In genomic region chrX:23692722-23693442, GRCm38 (mm10) we compare ENCODE assay signal across 8 mouse cellular contexts. TPM values are rescaled to one million over a fixed set of nuclear protein-coding genes. Genes with fewer than 3 reads are reported as not detected.
A peak's percentile ranks its signal among the peaks of the same experiment; 100 is the strongest.
DNase-seq lines count a peak whose midpoint lies in the region; ATAC-seq and TF ChIP-seq lines count a peak whose summit lies in the region.

TSS of gene Wdr44 (plus strand) at chrX:23693051.

- 11% methylated on average over 51 of the region's 51 CpGs for WGBS in forebrain, embryonic 16.5 days
- WGBS in lung, embryonic 14.5 days: 3% methylated on average over 50 of the region's 51 CpGs
- WGBS in olfactory bulb, adult 2 months: 10% methylated on average over 51 of the region's 51 CpGs
- under 1% methylated on average over 51 of the region's 51 CpGs for whole genome bisulfite sequencing in thymus, adult 2 months

- no peaks in the 10 kb centered on the region for H3K27me3 ChIP-seq in G1E (ENCODE audit: insufficient read depth, low read length)
- no peaks in the 10 kb centered on the region for H3K27me3 ChIP-seq in forebrain, embryonic 16.5 days (replicated peaks; ENCODE audit: control insufficient read depth, insufficient read depth, low read length)
- H3K27me3 ChIP-seq in lung, embryonic 14.5 days (ENCODE audit: insufficient read depth, low read length): no peaks in the 10 kb centered on the region
- H3K27me3 ChIP-seq in thymus, adult 2 months (ENCODE audit: control insufficient read depth, insufficient read depth, low read length): no peaks in the 10 kb centered on the region

- H3K36me3 ChIP-seq in G1E (replicated peaks): no peaks in the 10 kb centered on the region
- no peaks in the 10 kb centered on the region for H3K36me3 ChIP-seq in forebrain, embryonic 16.5 days (ENCODE audit: control insufficient read depth, insufficient read depth)
- H3K36me3 ChIP-seq in lung, embryonic 14.5 days (ENCODE audit: insufficient read depth): no peaks in the 10 kb centered on the region
- no peaks in the 10 kb centered on the region for H3K36me3 ChIP-seq in thymus, adult 2 months (ENCODE audit: control insufficient read depth, insufficient read depth, low read length)

- no peaks in the 10 kb centered on the region for H3K9me3 ChIP-seq in G1E (replicated peaks)
- no peaks in the 10 kb centered on the region for H3K9me3 ChIP-seq in forebrain, embryonic 16.5 days (ENCODE audit: control insufficient read depth, low read length)
- no peaks in the 10 kb centered on the region for H3K9me3 ChIP-seq in lung, embryonic 14.5 days (ENCODE audit: low read depth, low read length)

- peak; percentile 22 for DNase-seq in G1E (ENCODE audit: low spot score)
- DNase-seq in cerebellum, adult 18-20 months: peak; percentile 89 to 91
- peak; percentile 93 to 94 for DNase-seq in heart, postnatal 36 days
- peak; percentile 91 to 92 for DNase-seq in layer of hippocampus, adult 2 months (ENCODE audit: low spot score in 2 of 2)
- peak; percentile 92 for DNase-seq in lung, embryonic 14.5 days
- DNase-seq in thymus, adult 2 months: peak; percentile 93

- TF ChIP-seq POLR2A in olfactory bulb, adult 2 months (IDR thresholded peaks at IDR 0.05; ENCODE audit: insufficient read depth, low read depth, low read length): 0 out of 2 replicates have a peak, but pooled peaks have one; percentile 23
- no peak for TF ChIP-seq POLR2A in thymus, adult 2 months (IDR thresholded peaks at IDR 0.05; ENCODE audit: control insufficient read depth, extremely low read depth, insufficient read depth, low read length, poor library complexity)

- H3K4me2 ChIP-seq in forebrain, embryonic 16.5 days (ENCODE audit: low read length): peak within 1 kb of the TSS; percentile 55
- H3K4me2 ChIP-seq in lung, embryonic 14.5 days: peak within 1 kb of the TSS; percentile 61

- ATAC-seq in G1E (ENCODE audit: extremely low read depth, insufficient number of reproducible peaks, low FRiP score, poor library complexity, severe bottlenecking): peak; percentile 98
- ATAC-seq in forebrain, embryonic 16.5 days: peak; percentile 99
- peak; percentile 99 for ATAC-seq in lung, embryonic 14.5 days (ENCODE audit: insufficient read depth)

- intact Hi-C loops in heart, postnatal 36 days (cut with DNase I): no loop called here

- H3K9ac ChIP-seq in forebrain, embryonic 16.5 days (replicated peaks; ENCODE audit: low read depth, low read length): peak within 1 kb of the TSS; percentile 71
- peak within 1 kb of the TSS; percentile 60 for H3K9ac ChIP-seq in lung, embryonic 14.5 days

- TF ChIP-seq CTCF in G1E (IDR thresholded peaks at IDR 0.05; ENCODE audit: low read depth, low read length): no peak
- no peak for TF ChIP-seq CTCF in layer of hippocampus, adult 2 months (conservative IDR thresholded peaks at IDR 0.05)
- no peak for TF ChIP-seq CTCF in lung, embryonic 14.5 days (IDR thresholded peaks at IDR 0.05; ENCODE audit: low read depth)
- TF ChIP-seq CTCF in olfactory bulb, adult 2 months (IDR thresholded peaks at IDR 0.05; ENCODE audit: insufficient read depth, low read depth, low read length): no peak
- 0 out of 2 replicates have a peak, but pooled peaks have one; percentile 45 for TF ChIP-seq CTCF in thymus, adult 2 months (IDR thresholded peaks at IDR 0.05; ENCODE audit: borderline replicate concordance, control insufficient read depth, extremely low read depth, insufficient read depth, low read length, poor library complexity)

- H3K4me1 ChIP-seq in G1E (ENCODE audit: insufficient read depth, low read depth, low read length): no peaks in the 10 kb centered on the region
- H3K4me1 ChIP-seq in forebrain, embryonic 16.5 days (replicated peaks; ENCODE audit: control insufficient read depth, insufficient read depth, low read length): no peaks in the 10 kb centered on the region
- no peaks in the 10 kb centered on the region for H3K4me1 ChIP-seq in lung, embryonic 14.5 days (ENCODE audit: insufficient read depth)
- no peaks in the 10 kb centered on the region for H3K4me1 ChIP-seq in olfactory bulb, adult 2 months (ENCODE audit: control insufficient read depth, insufficient read depth, low read length)
- 0 out of 2 replicates have a peak, but pooled peaks cover 2% of the 10 kb centered on the region for H3K4me1 ChIP-seq in thymus, adult 2 months (replicated peaks; ENCODE audit: control insufficient read depth, insufficient read depth, low read length)

- H3K27ac ChIP-seq in forebrain, embryonic 16.5 days (ENCODE audit: low read length): peak within 1 kb of the TSS; percentile 79
- H3K27ac ChIP-seq in layer of hippocampus, adult 2 months: peak within 1 kb of the TSS; percentile 90
- peak within 1 kb of the TSS; percentile 88 for H3K27ac ChIP-seq in lung, embryonic 14.5 days (ENCODE audit: low read depth)
- peak within 1 kb of the TSS; percentile 61 for H3K27ac ChIP-seq in olfactory bulb, adult 2 months (ENCODE audit: insufficient read depth, low read depth, low read length)
- peak within 1 kb of the TSS; percentile 60 for H3K27ac ChIP-seq in thymus, adult 2 months (ENCODE audit: control insufficient read depth, insufficient read depth, low read length)

- H3K4me3 ChIP-seq in G1E (ENCODE audit: low read depth, low read length): peak within 1 kb of the TSS; percentile 77
- peak within 1 kb of the TSS; percentile 65 for H3K4me3 ChIP-seq in forebrain, embryonic 16.5 days (replicated peaks; ENCODE audit: low read length)
- peak within 1 kb of the TSS; percentile 78 for H3K4me3 ChIP-seq in layer of hippocampus, adult 2 months
- H3K4me3 ChIP-seq in lung, embryonic 14.5 days (ENCODE audit: low read depth, low read length): peak within 1 kb of the TSS; percentile 54
- peak within 1 kb of the TSS; percentile 75 for H3K4me3 ChIP-seq in olfactory bulb, adult 2 months (ENCODE audit: insufficient read depth, low read depth, low read length)
- peak within 1 kb of the TSS; percentile 64 for H3K4me3 ChIP-seq in thymus, adult 2 months (ENCODE audit: control insufficient read depth, insufficient read depth, low read length)

RNA-seq across cellular contexts. Expression of gene Wdr44, which starts in this region (rescaled TPM):
- total RNA-seq in G1E (2014; fragmentation: Nextera tagmentation): 23.9 and 70.0 TPM in 2 replicates
- total RNA-seq in G1E (2017): 9.1 and 13.1 TPM in 2 replicates
- polyA plus RNA-seq in G1E (2012): 3.7 and 5.2 TPM in 2 replicates
- polyA plus RNA-seq in forebrain, embryonic 16.5 days (2015; fragmentation: Nextera tagmentation; extraction: Ambion mirVana): 14.9 and 18.0 TPM in 2 replicates
- 10 to 100 TPM in 1 of 2 experiments, 1 to 10 TPM in 1; 8.2 to 10.4 TPM for total RNA-seq in heart, postnatal 36 days (2021)
- total RNA-seq in layer of hippocampus, adult 2 months (2021): 10 to 100 TPM; 24.2 to 25.2 TPM
- polyA plus RNA-seq in lung, embryonic 14.5 days (2014; fragmentation: Nextera tagmentation; extraction: Ambion mirVana): 6.4 and 7.3 TPM in 2 replicates
- polyA plus RNA-seq in olfactory bulb, adult 2 months (2012; ENCODE audit: insufficient read depth, insufficient read length, low replicate concordance, missing spikeins): not detected in 2 replicates
- polyA plus RNA-seq in thymus, adult 2 months (2012; rRNA removed): 8.1 and 9.7 TPM in 2 replicates

Comparison
In these comparisons a context has a peak if more than half of its experiments do, and no peak if none do; other contexts are left out.
1. Peak in every context shown above with its lines: DNase-seq, ATAC-seq, H3K4me3 ChIP-seq and H3K27ac ChIP-seq.
2. DNase-seq: peak in every context shown above with its lines; median percentile 94 in heart, postnatal 36 days; 93 in thymus, adult 2 months; 92 in lung, embryonic 14.5 days; 92 in layer of hippocampus, adult 2 months; 90 in cerebellum, adult 18-20 months; 22 in G1E.